Mouse (Mus musculus) testis, adult 2 months (tissue): ENCODE data around the gene Stra6. TPM values are rescaled to one million over a fixed set of nuclear protein-coding genes. Genes with fewer than 3 reads are reported as not detected.

Source experiments
- H3K27ac ChIP-seq: fragments of 200-500 bp; 2 replicates; pipeline ENCODE4 v1.5.1; 2012; ENCODE audit warnings: low read depth, low read length; ENCODE audit not compliant: control insufficient read depth, insufficient read depth
- H3K27me3 ChIP-seq: fragments of 200-500 bp; 2 replicates; pipeline ENCODE4 v1.6.1; 2012; ENCODE audit warnings: mild to moderate bottlenecking, low read length, moderate library complexity; ENCODE audit not compliant: control insufficient read depth, insufficient read depth
- H3K36me3 ChIP-seq: fragments of 200-500 bp; 2 replicates; pipeline ENCODE4 v1.6.1; 2012; ENCODE audit warnings: mild to moderate bottlenecking, low read length; ENCODE audit not compliant: control insufficient read depth, insufficient read depth
- H3K4me1 ChIP-seq: fragments of 200-500 bp; 2 replicates; pipeline ENCODE4 v1.6.1; 2012; ENCODE audit warnings: low read length; ENCODE audit not compliant: control insufficient read depth, insufficient read depth
- H3K4me3 ChIP-seq: fragments of 200-500 bp; 2 replicates; pipeline ENCODE4 v1.5.1; 2012; ENCODE audit warnings: low read depth, mild to moderate bottlenecking, low read length, moderate library complexity, mixed read lengths; ENCODE audit not compliant: control insufficient read depth
- CTCF ChIP-seq: fragments of 200-500 bp; IDR thresholded peaks from 2 replicates; pipeline ENCODE4 v1.5.1; 2012; ENCODE audit warnings: low read depth, mild to moderate bottlenecking, inconsistent platforms, low read length, moderate library complexity; ENCODE audit not compliant: control insufficient read depth, insufficient read depth, insufficient replicate concordance
- POLR2A ChIP-seq: fragments of 200-500 bp; IDR thresholded peaks from 2 replicates; pipeline ENCODE4 v1.6.1; 2012; ENCODE audit warnings: low read depth, mild to moderate bottlenecking, inconsistent platforms, low read length, moderate library complexity; ENCODE audit not compliant: control insufficient read depth
- polyA plus RNA-seq: library from polyadenylated mRNA; depleted of rRNA; stranded (reverse); fragments of >200 nt; gene quantifications from 2 replicates; pipeline ENCODE4 v1.2.3, GENCODE M21; 2012

The Stra6 gene
- polyA plus RNA-seq, 1 experiment = 6.4 TPM

DNA sequence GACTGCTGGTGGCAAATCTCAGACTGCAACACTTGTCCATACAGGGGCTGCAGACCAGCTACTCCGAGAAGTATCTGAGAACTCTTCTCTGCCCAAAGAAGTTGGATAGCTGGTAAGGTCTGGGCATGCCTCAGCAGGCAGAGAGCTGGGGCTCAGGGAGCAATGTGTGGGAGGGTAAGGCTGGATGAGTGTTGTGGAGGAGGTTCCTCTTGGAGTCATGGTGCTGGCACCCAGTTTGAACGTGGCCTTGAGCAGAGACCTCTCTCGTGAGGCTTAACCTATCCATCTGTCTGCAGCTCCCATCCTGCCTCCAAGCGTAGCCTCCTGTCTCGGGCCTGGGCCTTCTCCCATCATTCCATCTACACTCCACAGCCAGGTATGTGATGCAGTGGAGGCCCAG, 81.8 kb downstream of the Stra6 start:
- Histone ChIP-seq H3K4me1 (no peaks in the 10 kb centered on the region), H3K36me3 (no peaks in the 10 kb centered on the region), H3K27ac (no peak overlapping the region), H3K4me3 (no peak overlapping the region), H3K27me3 (no peaks in the 10 kb centered on the region)
- TF ChIP-seq POLR2A (no peak), CTCF (no peak)

DNA sequence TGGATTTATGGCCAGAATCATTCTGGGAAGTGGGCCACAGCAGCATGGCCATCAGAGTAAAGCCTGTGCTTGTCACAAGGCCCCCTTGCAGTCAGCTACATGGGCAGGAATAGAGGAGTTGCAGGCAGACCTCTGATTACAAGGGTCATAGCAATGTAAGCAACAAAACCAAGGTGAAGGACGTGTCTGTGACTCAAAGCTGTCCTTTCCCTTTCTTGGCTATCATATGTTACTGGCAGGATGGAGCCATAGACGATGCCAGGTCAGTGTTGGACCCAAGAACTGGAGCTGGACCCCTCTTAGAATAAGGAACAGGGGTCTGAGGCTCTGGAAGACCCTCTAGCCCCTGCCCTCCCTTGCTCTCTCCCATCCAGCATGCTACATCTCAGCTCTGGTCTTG, 85.2 kb downstream of the Stra6 start:
- Histone ChIP-seq H3K27ac (no peak overlapping the region), H3K4me3 (no peak overlapping the region), H3K4me1 (no peaks in the 10 kb centered on the region), H3K27me3 (no peaks in the 10 kb centered on the region), H3K36me3 (no peaks in the 10 kb centered on the region)
- TF ChIP-seq POLR2A = no peak
- TF ChIP-seq CTCF = no peak

DNA sequence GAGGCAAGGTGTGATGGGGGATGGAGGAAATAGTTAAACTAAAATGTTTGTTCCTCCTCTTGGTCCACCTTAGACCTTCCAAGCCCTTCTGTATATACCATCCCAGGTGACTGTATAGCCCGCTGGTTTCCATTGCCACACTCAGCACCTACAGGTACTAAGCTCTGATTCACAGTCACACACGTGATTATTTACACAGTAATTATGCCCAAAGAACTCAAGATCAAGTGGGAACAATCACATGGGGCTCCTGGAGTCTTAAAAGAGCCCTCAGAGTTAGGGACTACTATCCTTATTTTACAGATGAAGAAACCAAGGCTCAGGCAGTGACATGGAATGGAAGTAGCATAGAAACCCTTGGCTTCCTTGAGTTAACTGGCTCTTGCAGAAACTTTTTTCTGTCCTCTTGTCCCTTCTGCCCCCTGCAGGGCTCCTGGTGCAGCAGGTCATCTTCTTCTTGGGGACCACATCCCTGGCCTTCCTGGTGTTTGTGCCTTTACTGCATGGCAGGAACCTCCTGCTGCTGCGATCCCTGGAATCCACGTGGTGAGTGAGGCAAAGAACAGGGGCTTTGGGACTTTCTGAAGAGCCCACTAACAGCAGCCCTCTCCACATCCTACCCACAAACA, 87.3 kb downstream of the Stra6 start:
- no peaks in the 10 kb centered on the region for H3K4me1 ChIP-seq
- no peaks in the 10 kb centered on the region for H3K36me3 ChIP-seq
- no peaks in the 10 kb centered on the region for H3K27me3 ChIP-seq
- H3K27ac ChIP-seq = no peak overlapping the region
- no peak overlapping the region for H3K4me3 ChIP-seq
- TF ChIP-seq POLR2A (no peak), CTCF (peak; percentile 5; the same call in 1 of the 2 replicates)

DNA sequence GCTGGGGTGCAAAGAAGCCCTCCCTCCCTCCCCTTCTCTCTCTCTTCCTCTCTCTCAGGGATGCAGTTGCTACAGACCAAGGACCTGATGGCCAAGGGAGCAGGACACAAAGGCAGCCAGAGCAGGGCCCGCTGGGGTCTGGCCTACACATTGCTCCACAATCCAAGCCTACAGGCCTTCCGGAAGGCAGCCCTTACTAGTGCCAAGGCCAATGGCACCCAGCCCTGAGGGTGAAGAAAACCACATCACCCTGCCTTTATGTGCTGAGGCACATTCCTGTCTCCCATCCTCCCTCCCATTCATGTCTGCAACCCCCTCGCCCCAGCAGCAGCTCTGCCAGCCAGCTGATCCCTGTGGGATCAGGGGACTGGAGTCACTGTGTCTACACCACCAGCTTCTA, 89.5 kb downstream of the Stra6 start:
- H3K4me3 ChIP-seq = no peak overlapping the region
- H3K27me3 ChIP-seq = no peaks in the 10 kb centered on the region
- no peaks in the 10 kb centered on the region for H3K36me3 ChIP-seq
- no peak for TF ChIP-seq CTCF
- TF ChIP-seq POLR2A = no peak
- no peak overlapping the region for H3K27ac ChIP-seq
- peaks cover 2% of the 10 kb centered on the region; the same call in 1 of the 2 replicates for H3K4me1 ChIP-seq

DNA sequence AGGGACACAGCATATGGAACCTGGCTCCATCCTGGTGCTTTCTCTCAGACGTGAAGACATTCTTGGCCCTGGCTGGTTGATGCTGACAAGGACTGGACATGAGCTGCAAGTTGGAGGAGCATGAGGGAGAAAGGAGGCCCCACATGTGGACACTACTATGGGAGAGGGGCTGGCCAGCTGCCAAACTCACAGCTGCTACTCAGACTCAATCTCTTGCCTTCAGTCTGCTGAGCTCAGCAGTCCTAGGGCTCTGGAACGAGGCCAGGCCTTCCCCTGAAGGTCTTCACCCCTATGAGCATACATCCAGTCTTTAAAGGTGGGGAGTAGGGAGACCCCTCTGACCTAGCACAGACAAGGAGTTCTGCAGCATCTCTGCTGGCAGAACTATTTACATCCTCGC, 91.8 kb downstream of the Stra6 start:
- no peak overlapping the region for H3K27ac ChIP-seq
- no peak overlapping the region for H3K4me3 ChIP-seq
- no peaks in the 10 kb centered on the region for H3K27me3 ChIP-seq
- TF ChIP-seq CTCF = no peak
- no peak for TF ChIP-seq POLR2A
- H3K4me1 ChIP-seq = peaks cover 2% of the 10 kb centered on the region; the same call in 1 of the 2 replicates
- H3K36me3 ChIP-seq = no peaks in the 10 kb centered on the region

DNA sequence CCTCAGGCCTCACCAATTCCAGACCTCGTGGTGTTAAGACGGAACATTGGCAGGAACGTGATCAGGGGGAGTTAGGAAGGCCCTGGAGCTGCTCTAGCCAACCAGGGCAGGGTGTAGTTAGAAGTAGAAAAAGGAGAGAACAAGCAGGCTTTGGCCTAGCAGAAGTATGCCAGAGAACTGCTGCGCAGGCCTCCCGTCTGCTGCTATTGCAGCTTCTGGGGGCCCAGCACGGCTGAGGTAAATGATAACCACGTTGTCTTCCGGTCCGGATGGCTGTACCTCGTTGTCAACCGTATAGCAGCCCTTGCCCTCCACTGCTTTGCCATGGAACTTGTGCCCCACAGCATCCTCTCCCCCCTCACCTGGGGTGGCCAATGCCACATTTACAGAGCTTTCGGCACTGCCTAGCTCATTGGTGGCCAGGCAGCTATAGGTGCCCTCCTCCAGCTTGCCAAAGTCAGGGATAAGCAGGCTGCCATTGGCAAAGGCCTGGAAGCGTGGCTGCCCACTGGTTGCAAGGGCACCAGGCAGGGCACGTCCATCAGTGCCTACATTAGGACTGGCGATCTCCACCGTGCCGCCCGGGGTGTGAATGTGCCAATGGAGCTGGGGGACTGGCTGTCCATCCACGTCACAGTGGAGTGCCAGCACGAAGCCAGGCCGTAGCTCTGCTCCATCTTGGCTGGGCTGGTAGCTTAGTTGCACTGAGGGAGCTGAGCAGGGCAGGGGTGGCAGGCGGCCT, 93.4 kb downstream of the Stra6 start:
- Histone ChIP-seq H3K36me3 (no peaks in the 10 kb centered on the region), H3K27me3 (no peaks in the 10 kb centered on the region), H3K4me1 (peaks cover 2% of the 10 kb centered on the region; the same call in 1 of the 2 replicates), H3K27ac (no peak overlapping the region), H3K4me3 (no peak overlapping the region)
- TF ChIP-seq POLR2A (no peak), CTCF (no peak)

DNA sequence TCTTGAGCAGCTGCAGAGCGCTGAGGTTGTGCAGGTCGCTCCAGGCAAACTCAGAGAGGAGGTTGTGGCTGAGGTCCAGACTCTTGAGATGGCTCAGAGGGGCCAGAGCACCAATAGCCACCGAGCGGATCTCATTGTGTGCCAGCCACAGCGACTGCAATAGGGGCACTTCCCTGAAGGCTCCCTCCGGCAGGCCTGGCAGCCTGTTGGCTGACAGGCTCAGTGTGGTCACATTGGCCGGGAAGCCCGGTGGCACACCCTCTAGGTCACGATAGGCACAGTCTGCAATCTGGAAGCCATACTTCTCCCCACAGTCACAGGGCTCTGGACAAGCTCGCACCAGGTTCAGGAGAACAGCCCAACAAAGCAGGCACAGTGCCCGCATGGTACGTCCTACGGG, 94.2 kb downstream of the Stra6 start:
- no peak overlapping the region for H3K4me3 ChIP-seq
- TF ChIP-seq CTCF (no peak), POLR2A (no peak)

More for the DNA sequence above, 94.2 kb downstream of the Stra6 start:
- Histone ChIP-seq H3K36me3 (no peaks in the 10 kb centered on the region), H3K27me3 (no peaks in the 10 kb centered on the region), H3K27ac (no peak overlapping the region), H3K4me1 (peaks cover 2% of the 10 kb centered on the region; the same call in 1 of the 2 replicates)
